Mouse (Mus musculus) brown adipose tissue, adult 24 weeks (tissue): Measurements from ENCODE around the gene Il1r1. TPM values are rescaled to one million over a fixed set of nuclear protein-coding genes. Genes with fewer than 3 reads are reported as not detected.
"Not testable (repeated sequence)": the region's sequence is repeated elsewhere in the genome, so short reads cannot be mapped to it uniquely, and the experiment has no call there.

Experiments used
- H3K27ac ChIP-seq: fragments of 200-500 bp; replicated peaks from 2 replicates; pipeline ENCODE4 v1.5.1; 2012; ENCODE audit warnings: low read depth, mild to moderate bottlenecking, low read length
- H3K4me1 ChIP-seq: fragments of 200-500 bp; 2 replicates; pipeline ENCODE4 v1.6.1; 2012; ENCODE audit warnings: low read length, mixed read lengths; ENCODE audit not compliant: control insufficient read depth, insufficient read depth, insufficient read length
- H3K4me3 ChIP-seq: fragments of 200-500 bp; 2 replicates; pipeline ENCODE4 v1.5.1; 2012; ENCODE audit warnings: low read depth, mild to moderate bottlenecking, low read length, moderate library complexity; ENCODE audit not compliant: insufficient read depth
- polyA plus RNA-seq: library from polyadenylated mRNA; stranded (reverse); fragments of >200 nt; gene quantifications from 2 replicates; pipeline ENCODE4 v1.2.4, GENCODE M21; 2012; ENCODE audit not compliant: missing spikeins, insufficient read depth, insufficient read length

Gene Il1r1
- polyA plus RNA-seq, 1 experiment = 6.2 TPM

DNA sequence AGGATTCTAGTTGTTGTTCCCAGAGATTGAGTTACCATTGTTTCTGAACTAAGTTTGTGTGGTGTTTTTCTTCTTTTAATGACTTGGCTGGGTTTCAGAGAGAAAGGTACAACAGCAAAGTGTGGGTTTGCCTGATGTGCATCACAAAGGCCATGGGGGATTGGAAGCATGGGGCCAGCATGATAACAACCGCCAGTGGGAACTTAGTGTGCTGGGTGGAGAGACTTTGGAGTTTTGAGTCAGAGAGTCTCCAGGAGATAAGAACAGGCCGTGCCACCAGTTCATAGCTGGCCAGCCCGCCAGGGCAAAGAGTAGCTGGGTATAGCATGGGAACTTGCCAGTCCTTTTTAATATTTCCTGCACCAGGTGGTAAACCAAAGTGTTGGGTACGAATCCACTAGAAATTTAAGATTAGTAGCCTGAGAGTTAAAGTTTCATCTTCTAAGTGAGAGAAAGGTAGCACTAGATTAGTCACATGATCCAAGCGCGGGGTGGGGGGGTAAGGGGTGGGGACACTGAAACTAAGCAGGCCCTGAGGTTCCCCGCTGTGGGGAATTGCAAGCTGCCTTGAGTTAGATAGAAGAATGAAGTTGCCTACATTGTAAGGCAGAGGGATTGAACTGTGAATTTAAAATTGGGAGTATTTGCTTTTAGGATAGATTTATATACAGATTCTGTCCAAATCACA lies 78.4 kb downstream of the Il1r1 start:
- Histone ChIP-seq H3K27ac (no peak overlapping the region), H3K4me1 (no peaks in the 10 kb centered on the region), H3K4me3 (no peak overlapping the region)

DNA sequence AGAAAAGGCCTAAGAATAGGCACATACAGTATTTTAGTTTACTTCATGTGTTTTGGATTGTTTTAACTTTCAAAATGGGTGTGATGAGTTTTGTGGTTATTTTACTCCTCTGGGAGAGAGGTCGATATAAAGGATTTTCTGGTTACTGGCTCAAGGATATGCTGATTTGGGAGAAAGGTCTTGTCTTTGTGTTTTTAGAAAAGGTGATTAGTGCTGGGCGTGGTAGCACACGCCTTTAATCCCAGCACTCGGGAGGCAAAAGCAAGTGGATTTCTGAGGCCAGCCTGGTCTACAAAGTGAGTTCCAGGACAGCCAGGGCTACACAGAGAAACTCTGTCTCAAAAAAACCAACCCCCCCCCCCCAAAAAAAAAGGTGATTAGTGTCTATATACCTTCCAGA lies 79.4 kb downstream of the Il1r1 start:
- not testable (repeated sequence) for H3K4me3 ChIP-seq, H3K4me1 ChIP-seq, H3K27ac ChIP-seq

DNA sequence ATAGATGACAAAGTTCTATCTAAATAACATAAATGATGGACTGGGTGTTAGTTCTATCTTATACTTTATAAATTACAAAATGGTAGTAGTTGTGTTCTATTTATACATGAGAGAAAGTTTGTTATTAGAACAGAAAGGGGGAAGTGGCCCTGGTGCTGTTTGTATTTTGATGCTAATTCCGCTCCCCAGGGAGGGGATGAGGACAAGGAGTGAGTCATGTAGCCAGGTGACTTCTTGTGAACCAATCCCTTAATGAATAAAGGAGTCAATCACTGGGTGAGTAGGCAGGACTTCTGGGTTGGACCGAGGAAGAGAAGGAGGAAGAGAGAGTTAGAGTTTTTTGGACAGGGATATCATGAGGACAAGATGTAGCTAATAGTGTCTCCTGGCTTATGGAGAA lies 81.2 kb downstream of the Il1r1 start:
- no peak overlapping the region for H3K4me3 ChIP-seq
- H3K27ac ChIP-seq = no peak overlapping the region
- H3K4me1 ChIP-seq = no peaks in the 10 kb centered on the region

DNA sequence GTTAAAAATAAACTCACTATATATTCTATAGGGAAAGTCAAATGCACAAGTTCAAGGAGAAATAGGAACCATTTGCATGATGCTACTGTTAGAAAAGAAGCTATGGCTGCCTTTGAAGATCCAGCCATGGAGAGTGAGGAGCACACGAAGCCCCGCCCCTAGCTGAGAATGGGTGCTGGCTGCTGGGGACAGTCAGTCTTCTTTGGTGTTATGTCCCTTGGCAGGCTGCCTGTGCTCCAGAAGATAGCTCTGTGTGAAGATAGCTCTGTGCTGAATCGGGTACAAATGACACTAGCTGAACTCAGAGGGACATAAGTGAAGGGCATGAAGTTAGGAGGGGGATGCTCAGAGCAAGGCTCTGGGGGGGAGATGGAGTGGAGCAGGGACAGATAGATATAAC lies 86.2 kb downstream of the Il1r1 start:
- no peaks in the 10 kb centered on the region for H3K4me1 ChIP-seq
- H3K27ac ChIP-seq = no peak overlapping the region
- no peak overlapping the region for H3K4me3 ChIP-seq

DNA sequence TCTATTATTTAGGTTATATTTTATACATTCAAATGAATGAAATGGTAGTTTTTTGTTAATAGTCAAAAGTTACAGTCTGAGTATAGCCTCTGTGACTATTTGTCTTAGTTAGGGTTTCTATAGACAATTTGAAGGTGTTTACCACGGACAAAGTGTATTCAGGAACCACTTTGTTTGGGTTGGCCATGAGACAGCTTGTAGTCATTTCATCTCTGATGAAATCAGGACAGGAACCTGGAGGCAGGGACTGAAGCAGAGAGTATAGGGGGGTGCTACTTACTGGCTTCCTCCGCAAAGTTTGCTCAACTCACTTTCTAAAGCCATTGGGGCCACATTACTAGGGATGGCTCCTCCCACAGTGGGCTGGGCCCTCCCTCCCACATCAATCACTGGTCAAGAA lies 86.7 kb downstream of the Il1r1 start:
- no peak overlapping the region for H3K4me3 ChIP-seq
- no peak overlapping the region for H3K27ac ChIP-seq
- H3K4me1 ChIP-seq = no peaks in the 10 kb centered on the region

DNA sequence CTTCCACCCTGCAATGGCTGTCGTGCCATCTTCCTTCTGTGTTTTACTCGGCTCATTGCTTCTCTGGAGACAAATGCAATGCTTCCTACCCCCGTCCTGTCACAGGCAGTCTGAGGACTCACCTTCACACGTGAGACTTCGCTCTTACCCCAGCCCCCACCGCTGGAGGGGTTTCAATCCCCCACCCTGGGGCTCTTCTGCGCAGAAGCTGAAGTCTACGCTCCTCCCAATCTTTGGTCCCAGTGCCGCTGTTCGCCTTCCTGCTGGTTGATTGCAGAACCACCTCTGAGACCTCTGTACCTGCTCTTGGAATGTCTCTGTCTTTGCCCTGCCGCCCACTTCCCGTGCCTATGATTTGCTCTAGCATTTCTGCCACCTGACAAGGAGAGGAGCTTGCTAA lies 89.1 kb downstream of the Il1r1 start:
- Histone ChIP-seq H3K4me1 (no peaks in the 10 kb centered on the region), H3K27ac (no peak overlapping the region), H3K4me3 (no peak overlapping the region)

DNA sequence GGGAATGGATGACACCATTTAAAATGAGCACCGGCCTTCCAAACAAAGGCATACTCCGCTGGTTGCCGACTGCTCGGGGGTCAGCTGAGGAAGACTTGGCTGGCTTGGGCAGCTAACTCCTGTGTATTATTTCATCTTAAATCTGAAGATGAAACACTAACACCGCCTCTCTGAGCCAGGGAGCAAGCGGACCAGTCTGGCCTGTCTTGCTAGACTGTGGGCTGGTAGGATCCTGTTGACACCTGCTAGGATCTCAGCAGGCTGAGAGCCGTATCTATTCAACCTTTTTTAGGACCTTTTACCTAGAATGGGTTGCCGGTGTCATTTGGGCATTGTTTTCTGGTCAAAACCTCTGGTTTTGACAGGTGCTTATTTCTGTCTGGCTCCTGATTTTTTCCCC lies 92.8 kb downstream of the Il1r1 start:
- Histone ChIP-seq H3K4me3 (no peak overlapping the region), H3K27ac (no peak overlapping the region), H3K4me1 (no peaks in the 10 kb centered on the region)

DNA sequence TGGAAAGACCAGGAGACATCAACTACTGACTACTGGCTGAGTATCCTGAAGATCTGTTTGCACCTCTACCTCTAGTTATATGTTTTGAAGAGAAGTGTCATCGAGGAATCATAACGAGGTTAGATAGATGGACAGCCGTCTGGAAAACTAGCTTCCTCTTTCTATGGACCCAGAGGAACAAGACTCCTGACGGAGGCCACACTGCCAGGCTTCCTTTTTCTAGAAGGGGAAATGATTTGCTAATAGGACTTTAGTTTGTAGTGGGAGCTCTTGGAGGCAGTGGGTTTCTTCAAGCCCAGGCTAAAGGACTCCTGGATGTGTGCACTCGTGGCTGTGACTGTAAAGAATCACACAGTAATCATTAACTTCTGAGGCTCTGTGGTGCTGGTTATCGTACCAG lies 96.9 kb downstream of the Il1r1 start:
- Histone ChIP-seq H3K4me1 (peaks cover 2% of the 10 kb centered on the region; the same call in 1 of the 2 replicates), H3K4me3 (no peak overlapping the region)

DNA sequence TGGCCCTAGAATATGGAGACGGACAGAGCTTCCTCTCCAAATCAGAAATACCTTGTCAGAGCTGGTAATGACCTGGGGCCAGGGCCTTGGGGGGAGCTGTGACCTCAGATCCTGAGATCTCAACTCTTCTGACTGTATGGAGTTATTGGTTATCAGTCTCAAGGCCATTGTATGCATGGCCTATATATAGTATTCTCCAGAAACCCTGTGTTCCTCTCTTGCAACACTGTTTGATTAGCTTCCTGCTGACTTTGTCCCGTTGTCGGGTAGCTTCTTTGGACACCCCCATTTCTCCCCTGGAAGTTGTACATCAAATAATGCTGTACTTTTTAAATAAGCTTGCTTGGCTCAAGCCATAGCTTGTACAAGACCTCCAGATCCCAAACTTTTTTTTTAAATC lies 97.7 kb downstream of the Il1r1 start:
- no peak overlapping the region for H3K4me3 ChIP-seq

More for the DNA sequence above, 96.9 kb downstream of the Il1r1 start:
- H3K27ac ChIP-seq = no peak overlapping the region

DNA sequence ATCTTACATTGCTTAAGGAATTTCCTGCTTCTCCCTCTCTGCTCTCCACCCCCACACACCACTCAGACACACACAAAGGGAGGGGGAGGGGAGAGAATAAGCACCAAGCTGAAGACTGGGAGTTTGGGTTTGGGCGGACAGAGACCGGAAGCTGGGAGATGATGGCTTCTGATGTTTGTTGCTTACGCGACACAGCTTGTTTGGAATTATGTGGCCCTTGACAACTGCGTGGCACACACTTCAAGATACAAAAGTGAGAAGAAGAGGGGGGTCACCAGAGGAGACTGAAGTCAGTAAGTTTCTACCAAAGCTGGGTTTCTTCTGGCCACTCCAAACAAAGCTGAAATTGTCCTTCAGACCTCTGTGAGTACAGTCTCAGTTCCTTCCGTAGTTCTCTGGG lies 99.6 kb downstream of the Il1r1 start, which contains the start of gene Il1rl2:
Gene Il1rl2 (plus strand): TSS at position 154 of the 400 bp plus-strand sequence.
- H3K27ac ChIP-seq = 0 out of 2 replicates have a peak within 1 kb of the TSS, but pooled peaks have one; percentile 29
- H3K4me1 ChIP-seq = peaks cover 2% of the 10 kb centered on the region; the same call in 1 of the 2 replicates
- peak within 1 kb of the TSS; percentile 55 for H3K4me3 ChIP-seq

More for the DNA sequence above, 97.7 kb downstream of the Il1r1 start:
- no peak overlapping the region for H3K27ac ChIP-seq
- H3K4me1 ChIP-seq = peaks cover 2% of the 10 kb centered on the region; the same call in 1 of the 2 replicates

DNA sequence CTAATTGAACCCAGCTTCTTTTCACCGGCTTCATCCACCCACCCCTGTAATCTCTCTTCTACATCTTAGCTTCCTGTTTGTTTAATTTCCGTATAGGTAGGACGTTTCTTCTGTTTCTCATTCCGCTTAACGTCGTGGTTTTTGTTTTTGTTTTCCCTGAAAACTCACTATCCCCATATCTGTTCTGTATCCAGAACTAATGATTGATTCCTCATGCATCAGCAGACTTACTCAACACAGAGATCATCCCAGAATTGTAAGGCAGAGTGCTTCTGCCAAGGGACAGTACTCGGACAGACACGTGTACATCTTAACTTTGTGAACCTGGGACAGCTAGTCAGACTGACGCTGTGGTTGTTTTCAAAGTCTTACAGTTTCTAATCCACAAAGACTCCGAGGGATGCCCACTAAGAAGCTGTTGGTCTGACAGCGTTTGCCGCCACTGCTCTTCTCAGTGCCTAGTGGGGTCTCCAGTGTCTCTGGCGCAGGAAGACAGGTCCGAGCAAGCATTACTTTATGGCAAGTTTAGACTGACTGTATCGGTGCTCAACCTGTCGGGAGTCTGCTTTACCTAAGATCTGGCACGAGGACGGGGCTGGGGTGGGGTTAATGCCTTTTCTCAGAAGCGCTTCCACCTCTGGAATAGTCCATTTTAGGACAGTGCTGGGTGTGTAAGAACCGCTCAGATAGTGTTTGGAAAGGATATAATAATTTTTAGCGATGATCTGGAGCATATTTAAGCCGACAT lies 100.2 kb downstream of the Il1r1 start:
- Histone ChIP-seq H3K4me1 (peaks cover 2% of the 10 kb centered on the region; the same call in 1 of the 2 replicates), H3K27ac (0 out of 2 replicates have a peak overlapping the region, but pooled peaks have one; percentile 29), H3K4me3 (peak overlapping the region; percentile 55)

DNA sequence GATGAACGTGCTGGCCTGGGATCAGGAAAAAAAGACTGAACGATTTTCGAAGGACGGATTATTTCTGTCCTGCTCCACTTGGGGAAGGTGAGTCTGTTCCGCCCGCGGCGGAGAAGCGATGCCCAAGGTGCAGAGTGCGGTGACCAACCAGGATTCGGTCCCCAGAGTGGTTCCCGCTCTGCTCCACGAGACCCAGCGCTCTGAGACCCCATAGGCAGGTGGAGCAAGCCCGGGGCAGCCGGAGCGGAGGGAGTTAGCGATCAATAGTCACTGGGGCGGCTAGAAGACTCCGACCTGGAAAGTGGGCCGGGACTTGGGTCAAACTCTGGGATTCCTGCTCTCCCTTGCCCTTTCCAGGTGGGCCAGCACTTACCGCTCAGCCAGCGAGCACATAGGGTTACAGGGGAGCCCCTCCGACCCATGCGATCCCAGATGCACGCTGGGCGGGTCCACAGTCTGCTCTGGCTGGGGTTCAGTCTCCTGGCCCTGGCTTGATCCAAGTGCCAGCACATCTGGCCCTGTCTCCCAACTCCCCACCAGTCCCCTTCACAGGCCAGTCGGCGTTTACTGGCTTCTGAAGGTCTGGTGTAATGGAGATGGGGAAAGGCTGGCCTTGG lies 100.9 kb downstream of the Il1r1 start:
- no peak overlapping the region for H3K27ac ChIP-seq
- peak overlapping the region; percentile 55 for H3K4me3 ChIP-seq

DNA sequence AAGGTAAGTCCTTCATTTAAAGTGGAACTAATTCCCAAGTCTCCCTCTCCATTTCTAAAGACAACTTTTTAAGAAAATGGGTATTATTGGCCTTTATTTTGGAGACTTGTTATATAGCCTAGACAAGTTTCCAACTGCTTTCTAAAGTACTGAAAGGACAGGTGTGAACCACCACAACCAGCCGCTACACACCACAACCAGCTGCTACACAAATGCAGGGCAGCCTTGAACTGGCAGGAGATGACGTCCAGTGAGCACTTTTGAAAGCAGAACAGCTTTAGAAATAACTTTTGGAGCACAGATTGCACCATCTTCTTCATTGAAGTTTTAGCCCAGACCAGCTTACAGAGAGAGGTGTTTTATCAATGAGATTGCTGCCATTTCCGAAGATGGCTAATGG lies 102.7 kb downstream of the Il1r1 start:
- H3K27ac ChIP-seq = no peak overlapping the region
- no peak overlapping the region for H3K4me3 ChIP-seq
- peaks cover 2% of the 10 kb centered on the region; the same call in 1 of the 2 replicates for H3K4me1 ChIP-seq

More for the DNA sequence above, 100.9 kb downstream of the Il1r1 start:
- peaks cover 2% of the 10 kb centered on the region; the same call in 1 of the 2 replicates for H3K4me1 ChIP-seq

DNA sequence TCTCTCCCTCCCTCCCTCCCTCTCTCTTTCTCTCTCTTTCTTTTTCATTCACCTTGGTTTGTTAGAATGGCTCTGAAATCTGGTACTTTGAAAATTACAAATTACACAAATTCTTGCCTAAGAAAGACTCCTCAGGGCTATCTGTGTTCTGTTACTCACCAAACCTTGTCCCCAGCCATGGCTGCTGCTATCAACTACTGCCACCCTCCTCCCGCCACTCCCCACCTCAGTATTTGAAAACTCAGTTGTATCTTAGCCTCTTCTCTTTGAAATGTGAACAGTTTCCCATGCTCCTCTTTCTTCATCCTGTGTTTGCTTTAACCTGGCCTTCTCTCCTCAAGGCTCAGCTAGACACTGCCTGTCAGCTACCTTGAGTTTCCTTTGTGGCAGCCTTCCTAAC lies 104.6 kb downstream of the Il1r1 start:
- no peaks in the 10 kb centered on the region for H3K4me1 ChIP-seq
- H3K27ac ChIP-seq = no peak overlapping the region
- H3K4me3 ChIP-seq = no peak overlapping the region

DNA sequence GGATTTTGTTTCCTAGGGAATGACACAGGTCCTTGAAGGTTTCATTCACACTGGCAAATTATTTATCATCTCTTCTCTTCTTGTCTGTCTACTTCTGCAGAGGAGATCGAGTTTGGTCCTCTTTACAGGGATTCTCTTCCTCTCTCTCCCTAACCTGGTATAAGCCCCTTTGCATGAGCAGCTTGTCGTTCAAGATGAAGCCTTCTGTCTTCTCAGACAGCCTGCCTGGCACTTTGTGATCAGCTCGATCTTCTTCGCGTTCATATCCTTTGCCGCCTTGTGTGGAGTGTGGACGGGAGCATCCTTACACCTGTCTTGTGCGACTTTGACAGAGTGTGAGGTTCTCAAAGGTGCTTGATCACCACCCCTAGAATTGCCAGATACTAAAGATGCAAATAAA lies 105.3 kb downstream of the Il1r1 start:
- Histone ChIP-seq H3K27ac (no peak overlapping the region), H3K4me3 (no peak overlapping the region), H3K4me1 (no peaks in the 10 kb centered on the region)
